Mouse (Mus musculus): ENCODE measurements around the gene Gpa33. TPM values are rescaled to one million over a fixed set of nuclear protein-coding genes. Genes with fewer than 3 reads are reported as not detected.
"Not testable (repeated sequence)": the region's sequence is repeated elsewhere in the genome, so short reads cannot be mapped to it uniquely, and the experiment has no call there.

The Gpa33 gene
- total and polyA plus RNA-seq, 3 experiments = 0.20 to 0.66 (median 0.38) TPM

DNA sequence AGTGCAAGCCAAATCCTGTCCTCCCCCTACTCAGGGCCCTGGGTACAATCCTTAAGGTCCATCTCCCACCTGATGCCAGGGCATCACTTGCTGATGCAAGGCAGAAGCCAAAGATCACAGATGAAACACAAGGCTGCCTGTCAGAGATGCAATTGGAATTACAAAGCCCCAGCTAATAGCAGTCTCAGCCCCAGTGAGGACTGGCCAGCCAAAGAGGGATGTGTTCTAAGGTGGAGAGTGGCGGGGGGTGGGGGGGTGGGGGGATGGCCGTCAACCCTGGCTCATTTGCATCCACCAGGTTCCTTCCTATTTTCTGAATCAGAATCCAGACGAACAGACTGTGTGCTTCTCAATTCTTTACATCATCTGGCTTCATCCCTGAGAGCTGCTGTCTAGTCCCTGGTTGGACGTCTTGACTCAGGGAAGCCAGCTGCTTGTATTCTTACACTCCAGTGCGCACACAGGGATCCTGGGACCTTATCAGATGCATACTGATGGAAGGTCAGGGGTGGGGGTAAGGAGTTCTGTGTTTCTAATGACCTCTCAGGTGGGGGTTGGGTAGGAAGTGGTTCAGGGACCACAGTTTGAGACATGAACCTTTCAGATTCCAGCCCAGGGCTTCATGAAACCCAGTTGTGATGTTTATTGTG, 5.2 kb downstream of the Gpa33 start:
- no peak for DNase-seq

DNA sequence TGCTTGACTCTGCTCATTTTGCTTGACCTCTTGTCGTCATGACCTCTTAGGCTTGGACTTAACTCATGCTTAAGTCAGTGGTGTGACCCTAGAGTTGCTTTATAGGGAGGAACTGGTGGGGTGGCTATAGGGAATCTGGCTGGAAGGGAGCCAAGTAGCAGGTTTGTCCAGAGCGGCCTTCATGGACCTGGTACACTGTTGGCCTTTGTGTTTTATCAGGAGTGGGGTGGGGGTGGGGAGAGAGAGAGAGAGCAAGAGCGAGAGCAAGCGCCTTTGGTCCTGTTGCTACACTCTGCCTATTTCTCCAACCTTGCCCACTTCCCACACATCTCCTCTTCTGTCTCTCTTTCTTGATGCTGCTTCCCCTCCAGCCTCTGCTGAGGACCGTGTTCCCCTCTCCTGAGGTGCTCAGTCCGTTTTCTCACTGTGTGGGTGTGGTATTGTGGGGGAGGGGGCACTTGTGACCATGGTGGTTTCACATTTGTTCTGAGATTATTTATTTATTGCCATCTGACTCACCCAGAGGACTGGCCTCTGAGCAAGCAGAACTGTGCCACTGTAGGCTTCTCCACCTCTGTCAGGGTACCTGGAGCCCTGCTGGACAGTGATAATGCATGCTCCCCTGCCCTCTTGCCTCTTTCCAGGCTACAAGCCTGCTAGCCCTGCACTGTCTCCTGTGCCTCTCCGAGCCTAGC, 7.4 kb downstream of the Gpa33 start:
- peak; percentile 85 for DNase-seq

DNA sequence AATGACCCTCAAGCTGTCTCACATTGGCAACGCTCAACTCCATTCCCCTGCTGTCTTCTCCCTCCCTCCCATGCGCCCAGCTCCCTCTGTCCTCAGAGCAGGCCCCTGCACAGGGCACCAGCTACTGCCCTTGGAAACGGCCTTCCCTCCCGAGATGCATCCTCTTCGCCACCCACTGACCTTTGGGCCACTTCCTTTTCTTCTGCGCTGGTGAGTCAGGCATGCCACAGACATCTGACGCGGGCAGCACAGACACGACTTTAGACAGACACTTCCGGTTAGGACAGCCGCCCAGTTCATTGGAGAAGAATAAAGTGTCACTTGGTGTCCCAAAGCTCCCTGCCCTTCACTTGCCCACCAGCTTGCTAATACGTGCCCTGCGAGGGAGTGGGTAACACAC, 8.1 kb downstream of the Gpa33 start:
- DNase-seq = peak; percentile 87

GRCm38 (mm10) chr1:166139113-166139512, 9.1 kb downstream of the Gpa33 start:
- DNase-seq = no peak

DNA sequence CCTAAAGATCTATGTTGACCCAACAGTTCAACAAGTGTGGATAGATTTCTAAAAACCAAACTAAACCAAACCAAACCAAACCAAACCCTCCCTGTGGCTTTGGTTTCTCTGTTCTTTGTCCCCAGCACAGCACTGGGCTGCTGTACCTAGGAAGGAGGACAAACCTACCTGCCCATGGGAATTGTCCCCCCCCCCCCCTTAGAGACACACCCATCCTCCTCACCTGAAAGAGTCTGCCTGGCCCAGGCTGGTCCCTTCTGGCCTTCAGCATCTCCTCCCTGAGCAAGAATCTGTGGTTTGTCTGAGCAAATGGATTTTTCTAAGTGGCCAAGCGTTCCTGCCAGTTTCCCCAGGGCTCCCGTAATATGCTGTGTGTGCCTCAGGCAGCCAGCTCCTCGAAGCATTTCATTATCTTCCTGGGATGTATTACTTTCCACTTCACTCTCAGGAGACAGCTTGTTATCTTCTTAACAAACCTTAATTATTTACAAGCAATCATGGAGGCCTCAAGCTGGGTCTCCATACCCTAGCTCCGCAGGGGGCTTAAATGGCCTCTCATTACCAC, 9.7 kb downstream of the Gpa33 start:
- DNase-seq = no peak

GRCm38 (mm10) chr1:166141868-166142267, 11.8 kb downstream of the Gpa33 start:
- not testable (repeated sequence) for DNase-seq

GRCm38 (mm10) chr1:166142369-166142768, 12.3 kb downstream of the Gpa33 start:
- DNase-seq = no peak

DNA sequence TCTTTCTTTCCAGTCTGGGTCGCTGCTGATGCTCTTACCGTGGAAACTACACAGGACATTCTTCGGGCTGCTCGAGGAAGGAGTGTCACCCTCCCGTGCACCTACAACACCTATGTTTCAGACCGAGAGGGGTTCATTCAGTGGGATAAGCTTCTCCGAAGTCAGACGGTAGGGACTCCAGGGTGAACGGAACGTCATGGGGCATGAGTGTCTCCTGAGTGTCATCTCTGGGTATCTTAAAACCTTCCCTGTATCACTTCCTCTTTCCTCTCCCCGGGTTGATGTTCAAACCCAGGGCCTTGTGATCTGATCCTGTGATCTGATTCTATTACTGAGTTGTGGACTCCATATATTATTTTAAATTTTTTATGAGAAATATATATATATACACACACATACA, 16.6 kb downstream of the Gpa33 start:
- no peak for DNase-seq

DNA sequence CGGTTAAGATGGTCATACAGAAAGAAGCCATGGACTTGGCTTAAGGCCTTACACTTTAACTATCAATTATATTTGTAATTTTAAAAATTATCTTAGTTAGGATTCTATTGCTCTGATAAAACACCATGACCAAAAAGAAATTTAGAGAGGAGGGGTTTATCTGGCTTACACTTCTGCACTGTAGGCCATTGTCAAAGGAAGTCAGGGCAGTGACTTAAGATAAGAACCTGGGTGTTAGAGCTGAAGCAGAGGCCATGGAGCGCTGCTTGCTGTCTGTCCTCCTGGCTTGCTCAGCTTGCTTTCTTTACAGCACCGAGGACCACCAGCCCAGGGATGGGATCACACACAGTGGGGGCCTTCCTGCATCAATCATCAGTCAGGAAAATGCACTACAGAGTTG, 17.6 kb downstream of the Gpa33 start:
- DNase-seq = no peak

DNA sequence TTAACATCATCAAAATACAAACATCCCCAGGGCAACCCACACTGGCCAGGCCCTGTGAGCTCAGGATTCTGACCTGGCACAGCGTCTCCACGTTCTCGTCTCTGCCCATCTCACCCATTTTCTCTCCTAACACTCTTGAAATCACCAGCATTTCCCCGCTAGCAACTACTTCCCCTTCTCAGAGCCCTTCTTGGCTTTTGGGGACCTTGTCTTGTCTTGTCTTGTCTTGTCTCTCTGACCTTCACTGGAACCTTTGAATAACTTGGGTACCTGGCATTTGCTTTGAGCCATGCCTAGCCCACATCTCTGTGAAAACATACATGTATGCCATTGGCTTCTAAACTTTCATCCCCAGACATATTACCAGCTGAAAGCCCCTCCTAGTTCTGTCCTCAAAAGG, 19.4 kb downstream of the Gpa33 start:
- DNase-seq = no peak

DNA sequence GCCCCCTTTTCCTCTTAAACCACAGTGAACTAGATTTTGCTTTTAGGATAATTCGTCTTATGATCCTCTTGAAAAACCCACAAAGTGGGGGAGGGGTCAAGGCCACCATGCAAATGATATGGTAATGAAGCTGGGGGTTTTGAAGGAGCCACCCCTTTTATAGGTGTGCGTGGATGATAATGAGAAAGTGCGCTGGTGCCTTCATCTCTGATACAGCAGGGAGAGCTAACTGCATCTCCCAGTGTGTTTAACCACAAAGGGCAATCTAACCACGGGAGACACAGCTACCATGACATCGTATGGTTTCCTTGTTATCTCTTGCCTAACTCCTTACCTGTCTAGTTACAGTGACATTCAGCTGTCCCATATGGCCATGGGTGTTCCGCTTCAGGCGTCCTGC, 20.0 kb downstream of the Gpa33 start:
- no peak for DNase-seq

- DNase-seq = no peak
Measured at GRCm38 (mm10) chr1:166151341-166151740, 21.3 kb downstream of the Gpa33 start.

- DNase-seq = no peak
Measured at GRCm38 (mm10) chr1:166152034-166152433, 22.0 kb downstream of the Gpa33 start.

GRCm38 (mm10) chr1:166153351-166154120, 23.5 kb downstream of the Gpa33 start:
- DNase-seq = peak; percentile 84

DNA sequence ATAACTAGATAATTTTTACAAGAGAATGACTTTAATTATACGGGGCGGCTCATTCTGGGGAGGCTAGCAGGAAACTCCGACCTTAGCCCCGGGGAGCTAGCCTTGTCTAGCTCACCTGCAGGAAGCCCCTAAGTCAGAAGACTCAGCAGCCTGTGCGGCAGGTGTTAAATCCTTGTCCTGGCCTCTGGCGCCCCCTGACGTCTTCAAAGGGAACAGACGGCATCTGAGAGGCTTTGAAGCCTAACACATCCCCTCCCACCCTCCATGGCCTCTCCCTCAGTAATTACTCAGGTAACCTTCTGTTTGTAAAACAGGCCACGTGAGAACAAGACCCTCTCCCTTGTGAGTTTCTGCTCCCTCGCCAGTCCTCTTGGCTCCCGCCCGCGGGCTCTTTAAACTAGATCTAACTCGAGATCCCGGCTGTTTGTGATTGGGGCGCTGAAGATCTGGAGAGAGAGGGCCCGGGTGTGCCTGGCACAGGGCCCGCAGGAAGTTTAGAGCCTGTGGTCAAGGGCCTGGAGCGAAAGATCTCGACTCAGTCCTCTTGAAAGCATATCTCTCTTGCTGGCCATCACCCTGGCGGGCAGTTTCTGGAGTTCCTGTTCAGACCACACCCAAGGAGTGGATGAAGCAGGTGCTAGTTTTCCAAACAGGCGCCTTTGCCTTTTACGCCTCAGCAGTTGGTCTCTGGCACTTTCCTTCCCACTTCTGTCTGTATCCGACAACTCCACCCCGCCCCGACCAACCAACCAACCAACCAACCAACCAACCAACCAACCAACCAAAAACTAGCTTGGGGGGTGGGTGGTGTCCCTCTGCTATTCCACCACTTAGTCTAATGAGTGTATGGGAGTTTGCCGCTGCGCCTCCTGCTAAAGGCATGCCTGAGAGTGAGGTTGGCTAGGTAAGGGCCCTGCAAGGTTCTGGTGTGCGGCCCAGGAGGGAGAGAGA, 24.4 kb downstream of the Gpa33 start:
- DNase-seq = peak; percentile 56

- no peak for DNase-seq
Measured at GRCm38 (mm10) chr1:166155113-166155494, 25.1 kb downstream of the Gpa33 start.

- no peak for DNase-seq
Measured at GRCm38 (mm10) chr1:166157712-166158111, 27.7 kb downstream of the Gpa33 start.

DNA sequence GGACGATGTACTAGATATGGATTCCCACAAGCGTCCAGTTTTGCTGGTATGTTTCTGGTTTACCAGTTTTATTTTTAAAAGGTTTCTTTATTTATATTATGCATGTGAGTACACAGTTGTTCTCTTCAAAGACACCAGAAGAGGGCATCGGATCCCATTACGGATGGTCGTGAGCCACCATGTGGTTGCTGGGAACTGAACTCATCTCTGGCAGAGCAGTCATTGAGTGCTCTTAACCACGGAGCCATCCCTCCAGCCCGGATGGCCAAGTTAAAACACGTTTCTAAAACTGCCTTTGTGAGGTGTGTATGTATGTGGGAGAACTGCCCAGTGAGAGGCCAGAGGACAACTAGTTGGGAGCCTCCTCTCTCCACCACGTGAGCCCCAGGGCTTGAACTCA, 28.6 kb downstream of the Gpa33 start:
- DNase-seq = no peak

GRCm38 (mm10) chr1:166160111-166160510, 30.1 kb downstream of the Gpa33 start:
- DNase-seq = no peak

- DNase-seq = peak; percentile 60
Measured at GRCm38 (mm10) chr1:166160569-166161445, 30.8 kb downstream of the Gpa33 start.

GRCm38 (mm10) chr1:166164580-166164979, 34.5 kb downstream of the Gpa33 start:
- no peak for DNase-seq
